Mouse (Mus musculus) liver, embryonic 15.5 days (tissue): ENCODE data around the gene Olfr459. TPM values are rescaled to one million over a fixed set of nuclear protein-coding genes. Genes with fewer than 3 reads are reported as not detected.

Experiments used
- ATAC-seq: fragments of 200-750 bp; cut with Nextera tagmentation; 2 replicates; pipeline ENCODE4 v1.8.0; 2017; ENCODE audit warnings: moderate number of reproducible peaks, mild to moderate bottlenecking, moderate library complexity; ENCODE audit not compliant: insufficient read depth
- H3K27ac ChIP-seq: fragments of 300-500 bp; sonication (generic); replicated peaks from 2 replicates; pipeline ENCODE4 v1.5.1; 2015; ENCODE audit warnings: mild to moderate bottlenecking, inconsistent platforms
- H3K27me3 ChIP-seq: fragments of 300-500 bp; sonication (generic); 2 replicates; pipeline ENCODE4 v1.6.1; 2015; ENCODE audit warnings: mild to moderate bottlenecking, inconsistent platforms
- H3K36me3 ChIP-seq: fragments of 300-500 bp; sonication (generic); replicated peaks from 2 replicates; pipeline ENCODE4 v1.6.1; 2015; ENCODE audit warnings: moderate library complexity, mild to moderate bottlenecking, inconsistent platforms
- H3K4me1 ChIP-seq: fragments of 300-500 bp; sonication (generic); replicated peaks from 2 replicates; pipeline ENCODE4 v1.6.1; 2015; ENCODE audit warnings: inconsistent platforms
- H3K4me2 ChIP-seq: fragments of 300-500 bp; sonication (generic); 2 replicates; pipeline ENCODE4 v1.6.1; 2015; ENCODE audit warnings: moderate library complexity, mild to moderate bottlenecking, inconsistent platforms
- H3K4me3 ChIP-seq: fragments of 300-500 bp; sonication (generic); replicated peaks from 2 replicates; pipeline ENCODE4 v1.5.1; 2015; ENCODE audit warnings: mild to moderate bottlenecking, inconsistent platforms
- H3K9ac ChIP-seq: fragments of 300-500 bp; sonication (generic); 2 replicates; pipeline ENCODE4 v1.6.1; 2015; ENCODE audit warnings: moderate library complexity, mild to moderate bottlenecking, inconsistent platforms
- H3K9me3 ChIP-seq: fragments of 300-500 bp; sonication (generic); replicated peaks from 2 replicates; pipeline ENCODE4 v1.6.1; 2016; ENCODE audit warnings: inconsistent platforms
- WGBS: fragments of 180-500 bp; shearing (Covaris S2); methylation state at CpG from one replicate; pipeline ENCODE4 v1.1.7; 2015; ENCODE audit warnings: mixed read lengths; ENCODE audit not compliant: insufficient replicate concordance; 5-methylcytosine and 5-hydroxymethylcytosine counted together
- polyA plus RNA-seq: library from polyadenylated mRNA; unstranded; fragments of >200 nt; fragmentation: Nextera tagmentation; extraction: Ambion mirVana; gene quantifications from 2 replicates; pipeline ENCODE4 v1.2.1, GENCODE M21; 2015

The Olfr459 gene
- not detected in 2 replicates for polyA plus RNA-seq

DNA sequence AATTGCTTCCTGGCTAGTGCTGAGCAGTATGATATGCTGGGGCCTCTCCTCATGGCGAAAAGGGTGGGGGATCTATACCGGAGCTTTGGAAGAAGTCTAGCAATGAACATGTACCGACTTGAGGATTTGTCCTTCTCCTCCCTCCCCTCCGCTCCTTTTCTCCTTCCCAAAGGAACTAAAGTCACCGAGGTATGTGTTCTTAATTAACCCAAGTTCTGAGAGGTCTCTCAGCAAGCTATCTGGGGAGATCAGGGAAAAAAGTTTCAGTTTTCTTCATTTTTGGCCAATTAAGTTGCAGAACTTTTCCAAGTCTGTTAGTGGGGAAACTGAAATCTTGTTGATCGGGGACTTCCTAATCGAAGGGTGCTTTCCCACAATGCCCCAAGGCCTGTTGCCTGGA lies at the start of gene Olfr459:
Gene Olfr459 (minus strand): TSS at position 101 of the 400 bp plus-strand sequence.
- no peaks in the 10 kb centered on the region for H3K27me3 ChIP-seq
- no peaks in the 10 kb centered on the region for H3K9me3 ChIP-seq
- no peak for ATAC-seq
- WGBS, result 63% methylated on average over 7 of the region's 7 CpGs
- no peak within 1 kb of the TSS for H3K4me3 ChIP-seq
- H3K27ac ChIP-seq, result no peak within 1 kb of the TSS
- no peak within 1 kb of the TSS for H3K4me2 ChIP-seq
- H3K9ac ChIP-seq, result no peak within 1 kb of the TSS
- no peaks in the 10 kb centered on the region for H3K36me3 ChIP-seq
- H3K4me1 ChIP-seq, result no peaks in the 10 kb centered on the region

DNA sequence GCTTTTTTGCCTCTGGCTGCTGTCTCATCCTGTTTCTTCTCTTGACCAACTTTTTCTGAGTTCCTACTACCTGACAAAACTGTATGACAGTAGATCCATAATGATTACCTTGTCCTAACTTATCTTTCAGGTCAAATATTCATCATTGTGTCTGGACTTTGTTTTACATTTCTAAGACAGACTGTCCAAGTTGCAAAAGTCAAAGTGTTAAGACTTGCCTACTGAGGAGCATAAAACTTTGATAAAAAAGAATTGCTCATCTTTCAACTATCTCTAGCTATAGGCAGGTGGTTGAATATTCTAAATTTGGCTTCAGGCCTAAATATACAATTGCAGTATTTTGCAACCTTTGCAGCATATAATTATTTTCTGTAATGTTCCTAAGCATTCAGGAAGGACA lies 49.1 kb upstream of the Olfr459 start:
- Histone ChIP-seq H3K9ac (no peak overlapping the region), H3K27me3 (no peaks in the 10 kb centered on the region), H3K27ac (no peak overlapping the region), H3K9me3 (no peaks in the 10 kb centered on the region), H3K4me3 (no peak overlapping the region), H3K4me1 (no peaks in the 10 kb centered on the region), H3K36me3 (no peaks in the 10 kb centered on the region), H3K4me2 (no peak overlapping the region)
- no peak for ATAC-seq

DNA sequence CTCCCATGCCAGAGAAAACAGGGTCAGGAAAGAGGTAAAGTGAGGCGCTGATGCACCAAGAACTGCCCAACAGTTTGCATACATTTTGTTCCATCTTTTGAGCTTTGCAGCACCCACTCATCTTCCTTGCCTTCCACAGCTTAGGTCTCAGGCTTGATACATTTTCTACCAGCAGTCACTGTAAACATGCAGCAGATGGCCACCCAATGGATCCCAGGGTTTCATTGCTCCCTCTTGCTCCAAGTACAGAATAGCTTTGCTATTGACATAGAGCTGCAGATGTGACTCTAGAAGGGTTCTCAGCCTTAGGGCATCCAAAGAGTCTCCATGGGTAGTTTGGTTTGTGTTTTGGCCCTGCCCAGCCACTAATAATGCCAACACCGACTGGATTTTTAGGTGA lies 11.7 kb upstream of the Olfr459 start:
- Histone ChIP-seq H3K27ac (no peak overlapping the region), H3K36me3 (no peaks in the 10 kb centered on the region), H3K27me3 (no peaks in the 10 kb centered on the region), H3K4me2 (no peak overlapping the region), H3K4me1 (no peaks in the 10 kb centered on the region), H3K9me3 (no peaks in the 10 kb centered on the region), H3K9ac (no peak overlapping the region), H3K4me3 (no peak overlapping the region)
- ATAC-seq, result no peak
- WGBS, result 65% methylated on average over 2 of the region's 2 CpGs

DNA sequence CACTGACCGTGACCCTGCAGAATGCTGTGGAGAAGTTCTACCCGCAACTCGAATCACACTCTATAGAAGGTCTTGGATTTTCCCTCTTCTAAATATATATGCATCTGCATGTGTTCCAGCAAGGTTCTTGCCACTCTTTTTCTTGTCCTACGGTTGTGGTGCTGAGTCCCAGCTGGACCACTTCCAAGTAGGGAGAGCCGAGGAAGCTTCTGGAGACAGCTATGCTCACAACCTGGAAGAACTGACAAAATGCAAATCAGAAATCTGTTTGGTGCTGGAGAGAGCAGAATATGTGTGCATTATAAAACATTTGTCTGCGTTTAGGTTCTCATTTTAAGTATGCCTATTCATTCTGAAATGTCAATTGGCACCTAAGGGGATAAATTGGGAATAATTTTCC lies 744 bp upstream of the Olfr459 start:
- no peaks in the 10 kb centered on the region for H3K4me1 ChIP-seq
- H3K27me3 ChIP-seq, result no peaks in the 10 kb centered on the region
- ATAC-seq, result no peak
- H3K4me2 ChIP-seq, result no peak overlapping the region
- no peak overlapping the region for H3K9ac ChIP-seq
- no peaks in the 10 kb centered on the region for H3K9me3 ChIP-seq
- H3K27ac ChIP-seq, result no peak overlapping the region
- no peaks in the 10 kb centered on the region for H3K36me3 ChIP-seq
- WGBS, result 64% methylated on average over 6 of the region's 6 CpGs
- no peak overlapping the region for H3K4me3 ChIP-seq

DNA sequence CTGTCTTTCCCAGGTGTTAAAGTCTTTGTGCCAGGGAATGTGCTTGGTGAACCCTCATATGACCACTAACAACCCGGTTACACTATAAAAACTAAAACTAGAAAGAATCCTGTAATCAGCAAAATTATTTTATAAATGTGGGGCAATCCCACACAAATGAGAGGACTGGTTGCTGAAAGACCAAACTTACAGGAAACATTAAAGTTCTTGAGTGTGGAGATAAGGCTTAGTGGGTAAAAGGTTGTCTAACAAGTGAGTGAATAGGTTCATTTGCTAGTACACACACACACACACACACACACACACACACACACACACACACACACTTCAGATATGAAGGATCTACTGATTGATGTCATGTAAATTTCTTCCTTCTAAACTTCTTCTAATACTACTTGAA lies 5.1 kb downstream of the Olfr459 start:
- Histone ChIP-seq H3K4me2 (no peak overlapping the region), H3K4me3 (no peak overlapping the region), H3K9ac (no peak overlapping the region), H3K27ac (no peak overlapping the region), H3K36me3 (no peaks in the 10 kb centered on the region), H3K9me3 (no peaks in the 10 kb centered on the region), H3K4me1 (no peaks in the 10 kb centered on the region), H3K27me3 (no peaks in the 10 kb centered on the region)
- ATAC-seq, result no peak
- WGBS, result 49% methylated on average over 1 of the region's 1 CpGs

DNA sequence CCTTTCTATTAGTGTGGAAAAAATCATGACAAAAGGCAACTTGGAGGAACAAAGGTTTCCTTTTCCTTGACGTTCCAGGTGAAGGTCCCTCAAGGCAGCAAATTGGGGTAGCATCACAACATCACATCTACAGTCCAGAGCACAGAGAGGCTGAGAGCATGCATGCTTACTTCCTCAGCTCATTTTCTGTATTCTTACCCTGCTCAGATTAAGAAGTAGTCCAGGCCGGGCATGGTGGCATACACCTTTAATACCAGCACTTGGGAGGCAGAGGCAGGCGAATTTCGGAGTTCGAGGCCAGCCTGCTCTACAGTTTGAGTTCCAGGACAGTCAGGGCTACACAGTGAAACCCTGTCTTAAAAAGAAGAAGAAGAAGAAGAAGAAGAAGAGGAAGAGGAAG lies 10.7 kb downstream of the Olfr459 start:
- Histone ChIP-seq H3K36me3 (no peaks in the 10 kb centered on the region), H3K9ac (no peak overlapping the region), H3K4me2 (no peak overlapping the region), H3K27me3 (no peaks in the 10 kb centered on the region), H3K9me3 (no peaks in the 10 kb centered on the region), H3K4me1 (no peaks in the 10 kb centered on the region), H3K27ac (no peak overlapping the region), H3K4me3 (no peak overlapping the region)
- WGBS, result 68% methylated on average over 5 of the region's 5 CpGs
- ATAC-seq, result no peak

DNA sequence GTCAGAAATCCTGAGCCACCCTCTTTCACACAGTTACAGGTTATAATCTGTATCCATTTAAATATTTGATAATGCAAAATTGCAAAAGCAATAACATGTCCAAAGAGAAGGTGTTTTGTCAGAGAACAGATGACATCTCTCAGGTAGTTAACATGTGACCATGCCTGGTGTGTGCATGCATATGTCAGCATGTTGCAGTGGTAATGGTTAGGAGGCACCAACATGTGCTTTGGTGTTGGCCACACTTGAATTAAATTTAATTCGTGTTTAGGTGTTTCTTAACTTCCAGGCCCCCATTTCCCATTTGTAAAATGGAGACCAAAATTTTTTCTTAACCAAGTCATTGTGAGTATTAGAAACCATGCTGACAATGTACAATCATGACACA lies 12.6 kb downstream of the Olfr459 start:
- no peak overlapping the region for H3K4me3 ChIP-seq
- WGBS, result 45% methylated on average over 1 of the region's 1 CpGs
- H3K4me1 ChIP-seq, result peaks cover 10% of the 10 kb centered on the region; the same call in 1 of the 2 replicates
- H3K27me3 ChIP-seq, result no peaks in the 10 kb centered on the region
- no peak overlapping the region for H3K9ac ChIP-seq
- no peak for ATAC-seq
- no peaks in the 10 kb centered on the region for H3K36me3 ChIP-seq
- H3K4me2 ChIP-seq, result no peak overlapping the region
- no peak overlapping the region for H3K27ac ChIP-seq
- H3K9me3 ChIP-seq, result no peaks in the 10 kb centered on the region

DNA sequence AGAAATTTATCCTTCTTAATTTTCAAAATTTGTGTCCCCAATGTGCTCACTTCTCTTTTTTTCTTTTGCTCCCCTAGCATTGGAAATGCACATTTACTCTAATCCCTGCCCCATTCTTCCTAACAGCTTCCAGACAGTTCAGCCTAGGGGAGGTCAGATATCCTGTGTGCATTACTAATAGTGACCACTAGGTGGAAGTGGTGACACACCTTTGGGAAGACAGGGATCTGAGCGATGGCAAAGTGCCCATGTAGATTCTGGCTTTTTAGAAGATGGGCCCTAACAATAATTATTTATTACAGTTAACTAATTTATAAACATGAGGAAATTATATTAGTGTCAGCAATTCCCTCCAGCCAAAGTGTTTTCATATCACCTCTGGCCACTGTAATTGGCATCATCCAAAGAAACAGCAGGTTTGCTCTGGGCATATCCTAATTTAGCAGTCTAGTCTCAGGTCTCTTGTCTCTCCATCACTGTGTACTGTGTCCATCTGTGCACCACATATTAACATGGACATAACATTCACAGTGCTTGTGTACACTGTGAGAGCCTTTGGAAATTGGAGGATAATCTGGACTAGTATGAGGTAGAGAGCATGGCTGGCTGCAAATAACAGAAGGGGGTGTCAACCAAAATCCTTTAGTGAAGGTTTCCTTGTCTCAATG lies 13.1 kb downstream of the Olfr459 start:
- Histone ChIP-seq H3K27me3 (no peaks in the 10 kb centered on the region), H3K36me3 (no peaks in the 10 kb centered on the region), H3K4me3 (no peak overlapping the region), H3K4me2 (no peak overlapping the region), H3K9me3 (no peaks in the 10 kb centered on the region), H3K9ac (no peak overlapping the region), H3K4me1 (peaks cover 10% of the 10 kb centered on the region; the same call in 1 of the 2 replicates), H3K27ac (no peak overlapping the region)
- WGBS, result 7% methylated on average over 1 of the region's 1 CpGs
- ATAC-seq, result no peak

DNA sequence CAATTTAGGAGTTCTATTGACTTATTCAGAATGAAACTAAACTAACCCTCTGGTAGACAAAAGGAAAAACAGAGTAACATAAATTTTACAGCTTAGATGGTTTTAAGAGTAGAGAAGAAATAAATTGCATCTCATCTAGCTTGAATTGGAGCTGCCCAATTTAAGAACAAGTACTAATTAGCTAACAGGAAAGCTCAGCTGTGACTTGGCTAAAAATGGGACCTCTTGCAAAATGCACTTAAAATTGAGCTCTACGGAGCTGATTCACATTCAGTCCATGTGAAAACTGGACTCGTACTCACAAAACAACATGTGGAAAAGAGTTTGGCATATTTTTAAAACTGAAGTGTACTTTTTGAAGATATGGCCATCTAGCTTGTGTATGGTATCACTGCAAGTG lies 15.4 kb downstream of the Olfr459 start:
- no peaks in the 10 kb centered on the region for H3K36me3 ChIP-seq
- no peaks in the 10 kb centered on the region for H3K9me3 ChIP-seq
- H3K9ac ChIP-seq, result no peak overlapping the region
- H3K27ac ChIP-seq, result no peak overlapping the region
- H3K4me2 ChIP-seq, result no peak overlapping the region
- peaks cover 10% of the 10 kb centered on the region; the same call in 1 of the 2 replicates for H3K4me1 ChIP-seq
- WGBS, result 65% methylated on average over 2 of the region's 2 CpGs
- no peak overlapping the region for H3K4me3 ChIP-seq
- H3K27me3 ChIP-seq, result no peaks in the 10 kb centered on the region
- ATAC-seq, result no peak

DNA sequence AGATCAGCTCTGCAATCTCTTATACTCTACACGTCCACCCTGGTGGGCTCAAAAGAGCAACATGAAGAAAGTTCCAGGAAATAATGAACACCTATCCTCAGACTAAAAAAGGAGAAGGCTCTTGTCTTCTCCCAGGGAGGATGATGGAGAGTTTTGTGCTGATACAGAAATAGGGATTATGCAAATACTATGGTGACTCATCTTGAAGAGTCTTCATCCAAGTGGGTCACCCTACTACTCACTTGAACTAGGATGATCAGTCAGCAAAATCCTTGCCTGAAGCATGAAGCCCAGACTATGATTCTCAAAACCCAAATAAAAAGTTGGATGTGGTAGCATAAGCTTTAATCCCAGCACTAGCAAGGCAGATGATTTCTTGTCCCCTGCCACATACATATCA lies 16.6 kb downstream of the Olfr459 start:
- no peaks in the 10 kb centered on the region for H3K36me3 ChIP-seq
- H3K4me3 ChIP-seq, result no peak overlapping the region
- H3K9ac ChIP-seq, result no peak overlapping the region
- H3K27ac ChIP-seq, result no peak overlapping the region
- WGBS, result 67% methylated on average over 1 of the region's 1 CpGs
- H3K4me2 ChIP-seq, result no peak overlapping the region
- ATAC-seq, result no peak
- H3K4me1 ChIP-seq, result peaks cover 10% of the 10 kb centered on the region; the same call in 1 of the 2 replicates
- H3K9me3 ChIP-seq, result no peaks in the 10 kb centered on the region
- no peaks in the 10 kb centered on the region for H3K27me3 ChIP-seq

DNA sequence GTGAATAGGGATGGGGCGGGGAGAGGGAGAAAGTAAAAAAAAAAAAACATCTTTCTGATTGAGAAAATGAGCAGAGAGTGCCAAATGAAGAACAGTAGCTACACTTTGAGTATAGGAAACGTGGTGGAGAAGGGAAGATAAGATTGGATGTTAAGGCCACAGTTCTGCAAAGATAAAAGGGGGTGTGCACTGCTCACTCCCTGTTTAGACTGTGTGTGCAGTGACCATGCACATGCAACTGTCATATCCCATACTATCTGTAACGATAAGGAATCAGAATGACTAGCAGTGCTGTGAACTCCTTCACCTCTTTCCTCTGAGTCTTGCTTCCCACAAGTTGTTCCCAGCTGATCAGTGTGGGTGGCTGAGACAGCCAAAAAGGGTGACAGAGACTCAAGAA lies 17.8 kb downstream of the Olfr459 start:
- Histone ChIP-seq H3K27me3 (no peaks in the 10 kb centered on the region), H3K36me3 (no peaks in the 10 kb centered on the region), H3K4me1 (peaks cover 10% of the 10 kb centered on the region; the same call in 1 of the 2 replicates), H3K4me3 (no peak overlapping the region), H3K4me2 (no peak overlapping the region), H3K9me3 (no peaks in the 10 kb centered on the region), H3K9ac (no peak overlapping the region), H3K27ac (no peak overlapping the region)
- 31% methylated on average over 3 of the region's 3 CpGs for whole genome bisulfite sequencing
- no peak for ATAC-seq

DNA sequence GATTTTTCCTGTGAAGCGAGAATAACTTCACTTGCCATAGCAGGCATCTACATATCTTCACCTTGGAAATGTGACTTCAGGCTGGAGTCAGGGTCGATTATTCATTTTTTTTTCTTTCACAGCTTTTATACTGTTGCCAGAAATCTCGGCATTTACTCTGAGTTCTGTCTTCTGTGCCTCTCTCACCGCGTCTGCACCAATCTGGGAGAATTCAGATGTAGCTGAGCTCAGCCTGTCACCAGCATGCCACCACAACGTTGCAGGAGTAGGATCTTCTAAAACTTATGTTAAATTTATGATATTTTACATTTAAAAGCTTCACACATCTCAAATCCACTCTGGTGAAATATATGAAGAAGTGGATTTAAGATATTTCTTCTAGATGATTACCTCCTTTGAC lies 20.4 kb downstream of the Olfr459 start:
- Histone ChIP-seq H3K4me1 (peaks cover 10% of the 10 kb centered on the region; the same call in 1 of the 2 replicates), H3K4me3 (no peak overlapping the region), H3K27ac (no peak overlapping the region), H3K9ac (no peak overlapping the region), H3K9me3 (no peaks in the 10 kb centered on the region), H3K36me3 (no peaks in the 10 kb centered on the region), H3K27me3 (no peaks in the 10 kb centered on the region), H3K4me2 (no peak overlapping the region)
- 55% methylated on average over 6 of the region's 6 CpGs for WGBS
- ATAC-seq, result no peak
